Mouse (Mus musculus) forebrain, postnatal 0 days (tissue): ENCODE measurements at regions not wholly inside any gene's neighbourhood (a gene's known extent, or its start where the extent isn't known, plus 50 kb on each side); places are given as distances from the start of the nearest gene placed in this dataset.
A peak's percentile ranks its signal among the peaks of the same experiment; 100 is the strongest.

Experiments used
- ATAC-seq: fragments of 200-750 bp; cut with Nextera tagmentation; 2 replicates; pipeline ENCODE4 v1.8.0; 2017; ENCODE audit warnings: mild to moderate bottlenecking, moderate library complexity
- DNase-seq: peaks from one replicate; pipeline ENCODE4 v3.0.0-alpha.2; 2015
- H3K27ac ChIP-seq: fragments of 300-500 bp; sonication (generic); 2 replicates; pipeline ENCODE4 v1.5.1; 2014; ENCODE audit warnings: low read depth, mild to moderate bottlenecking, antibody characterized with exemption, low read length, moderate library complexity, mixed read lengths
- H3K27me3 ChIP-seq: fragments of 300-500 bp; sonication (generic); 2 replicates; pipeline ENCODE4 v1.6.1; 2014; ENCODE audit warnings: mild to moderate bottlenecking, low read length, mixed read lengths; ENCODE audit not compliant: insufficient read depth
- H3K36me3 ChIP-seq: fragments of 300-500 bp; sonication (generic); 2 replicates; pipeline ENCODE4 v1.6.1; 2014; ENCODE audit warnings: mild to moderate bottlenecking, moderate library complexity; ENCODE audit not compliant: insufficient read depth
- H3K4me1 ChIP-seq: fragments of 300-500 bp; sonication (generic); 2 replicates; pipeline ENCODE4 v1.6.1; 2014; ENCODE audit warnings: antibody characterized with exemption; ENCODE audit not compliant: insufficient read depth
- H3K4me2 ChIP-seq: fragments of 300-500 bp; sonication (generic); 2 replicates; pipeline ENCODE4 v1.6.1; 2014; ENCODE audit warnings: low read depth, mild to moderate bottlenecking, moderate library complexity
- H3K4me3 ChIP-seq: fragments of 300-500 bp; sonication (generic); 2 replicates; pipeline ENCODE4 v1.5.1; 2014; ENCODE audit warnings: low read depth, low read length, mixed read lengths
- H3K9ac ChIP-seq: fragments of 300-500 bp; sonication (generic); 2 replicates; pipeline ENCODE4 v1.6.1; 2014; ENCODE audit warnings: mild to moderate bottlenecking
- H3K9me3 ChIP-seq: fragments of 300-500 bp; sonication (generic); 2 replicates; pipeline ENCODE4 v1.6.1; 2016; ENCODE audit warnings: low read length
- CTCF ChIP-seq: sonication (generic); IDR thresholded peaks from 2 replicates; pipeline ENCODE4 v1.5.1; 2016; ENCODE audit warnings: antibody characterized with exemption, control low read depth, low read depth
- WGBS: fragments of 180-500 bp; shearing (Covaris S2); extraction: QIAGEN DNeasy Blood & Tissue Kit; methylation state at CpG from one replicate; pipeline ENCODE4 v1.1.7; 2014; 5-methylcytosine and 5-hydroxymethylcytosine counted together

DNA sequence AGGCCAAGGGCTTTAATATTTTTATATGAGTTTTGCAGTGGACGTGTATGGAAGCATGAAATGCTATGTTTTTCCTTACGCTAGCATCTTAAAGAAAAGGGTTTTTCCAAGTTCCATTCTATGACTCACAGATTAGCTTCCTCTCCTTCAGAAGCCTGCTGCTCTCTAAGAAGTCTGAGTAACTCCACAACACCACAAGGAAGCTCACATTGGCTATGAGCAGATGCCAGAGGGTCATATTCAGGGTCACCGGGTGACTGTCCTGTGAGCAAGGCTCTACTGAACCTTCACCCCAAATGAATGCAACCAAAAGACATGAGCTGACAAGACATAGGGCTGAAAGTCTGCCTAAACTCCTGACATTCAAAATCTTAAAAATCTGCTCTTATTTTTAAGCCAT lies 157.6 kb upstream of the Btg1 start:
- H3K4me1 ChIP-seq, result no peaks in the 10 kb centered on the region
- 84% methylated on average over 3 of the region's 3 CpGs for WGBS
- H3K27ac ChIP-seq, result no peak overlapping the region
- no peaks in the 10 kb centered on the region for H3K27me3 ChIP-seq
- no peak overlapping the region for H3K4me2 ChIP-seq
- no peak for ATAC-seq
- no peak overlapping the region for H3K4me3 ChIP-seq
- no peak for DNase-seq
- H3K9me3 ChIP-seq, result no peaks in the 10 kb centered on the region
- TF ChIP-seq CTCF, result no peak
- no peaks in the 10 kb centered on the region for H3K36me3 ChIP-seq
- H3K9ac ChIP-seq, result no peak overlapping the region

GRCm38 (mm10) chr10:96460151-96460550 lies 156.7 kb upstream of the Btg1 start:
- ATAC-seq (no peak), DNase-seq (no peak)
- H3K4me1 ChIP-seq, result no peaks in the 10 kb centered on the region
- peak overlapping the region; percentile 41 for H3K4me2 ChIP-seq
- no peaks in the 10 kb centered on the region for H3K27me3 ChIP-seq
- WGBS, result 23% methylated on average over 9 of the region's 9 CpGs
- H3K36me3 ChIP-seq, result no peaks in the 10 kb centered on the region
- TF ChIP-seq CTCF, result no peak
- no peaks in the 10 kb centered on the region for H3K9me3 ChIP-seq
- 0 out of 2 replicates have a peak overlapping the region, but pooled peaks have one; percentile 2 for H3K4me3 ChIP-seq
- H3K9ac ChIP-seq, result no peak overlapping the region
- H3K27ac ChIP-seq, result no peak overlapping the region

DNA sequence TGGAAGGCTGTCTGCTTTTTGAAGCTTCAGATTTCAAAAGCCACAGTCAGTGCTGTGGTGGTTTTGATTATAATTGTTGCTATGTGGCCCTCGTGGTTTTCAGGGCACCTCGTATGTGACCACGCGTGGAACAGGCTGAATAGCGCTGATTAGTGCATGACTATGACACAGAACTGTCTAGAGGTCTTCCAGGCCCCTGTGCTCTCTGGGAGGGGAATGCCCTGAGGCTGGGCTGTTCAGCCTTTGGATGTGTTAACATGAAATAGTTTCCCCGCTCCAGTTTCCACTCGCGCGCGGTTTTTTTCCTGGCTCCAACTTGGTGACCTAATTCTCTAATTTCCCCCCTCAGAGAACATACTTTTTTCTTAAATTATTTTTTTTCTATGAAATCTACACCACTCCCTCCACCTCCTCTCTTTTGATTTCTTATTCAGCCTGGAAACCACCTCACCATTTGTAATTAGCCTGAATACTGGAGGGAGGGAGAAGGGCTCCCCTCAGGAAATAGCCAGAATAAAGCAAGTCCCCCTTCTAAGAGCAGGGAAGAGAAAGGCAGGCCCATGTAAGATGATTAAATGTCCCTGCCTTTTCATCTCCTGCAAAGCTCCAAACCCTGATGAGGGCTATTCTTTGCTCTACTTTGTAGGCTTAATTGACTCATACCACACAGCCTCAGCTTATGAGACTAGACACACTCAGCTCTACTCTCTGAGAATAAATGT lies 156.0 kb upstream of the Btg1 start:
- Histone ChIP-seq H3K4me2 (peak overlapping the region; percentile 41), H3K36me3 (no peaks in the 10 kb centered on the region), H3K27me3 (no peaks in the 10 kb centered on the region), H3K27ac (no peak overlapping the region), H3K4me3 (0 out of 2 replicates have a peak overlapping the region, but pooled peaks have one; percentile 2), H3K9me3 (no peaks in the 10 kb centered on the region), H3K9ac (no peak overlapping the region), H3K4me1 (no peaks in the 10 kb centered on the region)
- TF ChIP-seq CTCF, result no peak
- DNase-seq, result peak; percentile 23
- peak; percentile 45; the same call in 1 of the 2 replicates for ATAC-seq
- 12% methylated on average over 10 of the region's 10 CpGs for WGBS

GRCm38 (mm10) chr10:96465967-96466366 lies 150.8 kb upstream of the Btg1 start:
- no peak for ATAC-seq

DNA sequence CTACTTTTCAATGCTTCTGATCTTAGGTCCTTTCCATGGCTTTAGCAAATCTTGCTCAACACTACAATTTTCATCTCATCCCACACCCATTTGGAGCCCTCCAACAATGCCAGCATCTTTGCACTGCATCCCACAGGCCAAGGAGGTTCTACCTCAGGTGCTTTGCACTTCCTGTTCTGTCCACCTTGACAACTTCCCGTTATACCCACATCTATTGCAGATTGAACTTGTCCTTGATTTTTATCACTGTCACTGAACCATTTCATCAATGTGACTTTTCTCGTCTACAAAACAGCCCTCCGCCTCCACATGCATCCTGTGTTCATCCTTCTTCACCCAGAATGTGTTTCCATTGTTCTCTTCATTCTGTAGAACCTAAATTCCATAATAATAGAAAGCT lies 150.0 kb upstream of the Btg1 start:
- no peak for TF ChIP-seq CTCF
- H3K4me3 ChIP-seq, result no peak overlapping the region
- ATAC-seq (no peak), DNase-seq (no peak)
- H3K9ac ChIP-seq, result no peak overlapping the region
- no peaks in the 10 kb centered on the region for H3K36me3 ChIP-seq
- no peak overlapping the region for H3K4me2 ChIP-seq
- 75% methylated on average over 3 of the region's 3 CpGs for WGBS
- H3K9me3 ChIP-seq, result no peaks in the 10 kb centered on the region
- no peaks in the 10 kb centered on the region for H3K27me3 ChIP-seq
- H3K4me1 ChIP-seq, result no peaks in the 10 kb centered on the region
- H3K27ac ChIP-seq, result no peak overlapping the region

More at GRCm38 (mm10) chr10:96465967-96466366, 150.8 kb upstream of the Btg1 start:
- no peaks in the 10 kb centered on the region for H3K9me3 ChIP-seq
- H3K4me2 ChIP-seq, result no peak overlapping the region
- H3K9ac ChIP-seq, result no peak overlapping the region
- H3K36me3 ChIP-seq, result no peaks in the 10 kb centered on the region
- TF ChIP-seq CTCF, result no peak
- no peaks in the 10 kb centered on the region for H3K4me1 ChIP-seq
- no peak for DNase-seq
- H3K4me3 ChIP-seq, result no peak overlapping the region
- WGBS, result 77% methylated on average over 6 of the region's 6 CpGs
- H3K27me3 ChIP-seq, result no peaks in the 10 kb centered on the region
- H3K27ac ChIP-seq, result no peak overlapping the region

- 51% methylated on average over 4 of the region's 4 CpGs for WGBS
- no peak for DNase-seq
Observed at GRCm38 (mm10) chr10:96467661-96468060, 149.1 kb upstream of the Btg1 start.

DNA sequence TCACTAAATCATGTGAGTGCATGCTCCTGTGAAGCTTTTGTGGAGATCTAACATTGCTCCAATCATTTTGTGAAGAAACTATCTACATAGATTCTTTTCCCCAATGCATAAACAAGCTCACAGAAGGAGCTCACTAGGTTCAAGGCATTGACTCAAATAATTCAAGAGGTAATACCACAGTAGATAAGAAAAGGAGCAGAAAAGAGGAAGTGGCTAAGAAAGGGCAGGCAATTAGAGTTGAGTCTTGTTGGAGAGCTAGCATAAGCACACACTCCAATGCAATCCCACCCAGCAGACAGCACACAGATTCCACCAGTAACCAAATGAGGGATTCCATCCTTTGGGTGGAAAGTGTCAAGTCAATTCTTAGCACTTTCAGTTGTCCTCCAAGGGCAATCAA lies 145.3 kb upstream of the Btg1 start:
- no peak for TF ChIP-seq CTCF
- ATAC-seq (no peak), DNase-seq (no peak)
- H3K4me3 ChIP-seq, result no peak overlapping the region
- H3K27me3 ChIP-seq, result no peaks in the 10 kb centered on the region
- H3K27ac ChIP-seq, result no peak overlapping the region
- no peaks in the 10 kb centered on the region for H3K36me3 ChIP-seq
- no peak overlapping the region for H3K4me2 ChIP-seq
- no peak overlapping the region for H3K9ac ChIP-seq
- H3K9me3 ChIP-seq, result no peaks in the 10 kb centered on the region
- H3K4me1 ChIP-seq, result no peaks in the 10 kb centered on the region

More at GRCm38 (mm10) chr10:96467661-96468060, 149.1 kb upstream of the Btg1 start:
- no peaks in the 10 kb centered on the region for H3K36me3 ChIP-seq
- H3K4me1 ChIP-seq, result no peaks in the 10 kb centered on the region
- ATAC-seq, result no peak
- no peak overlapping the region for H3K27ac ChIP-seq
- no peak for TF ChIP-seq CTCF
- no peak overlapping the region for H3K4me3 ChIP-seq
- H3K9ac ChIP-seq, result no peak overlapping the region
- H3K4me2 ChIP-seq, result no peak overlapping the region
- H3K27me3 ChIP-seq, result no peaks in the 10 kb centered on the region
- no peaks in the 10 kb centered on the region for H3K9me3 ChIP-seq
